Mouse (Mus musculus) hindbrain, embryonic 16.5 days (tissue): ENCODE measurements around the gene Dclk3. TPM values are rescaled to one million over a fixed set of nuclear protein-coding genes. Genes with fewer than 3 reads are reported as not detected.

Experiments
- ATAC-seq: fragments of 200-750 bp; cut with Nextera tagmentation; 2 replicates; pipeline ENCODE4 v1.8.0; 2017; ENCODE audit warnings: moderate TSS enrichment, moderate library complexity
- H3K27ac ChIP-seq: fragments of 300-500 bp; sonication (generic); 2 replicates; pipeline ENCODE4 v1.5.1; 2014; ENCODE audit warnings: low read depth, mild to moderate bottlenecking, control low read depth, low read length, moderate library complexity
- H3K27me3 ChIP-seq: fragments of 300-500 bp; sonication (generic); replicated peaks from 2 replicates; pipeline ENCODE4 v1.6.1; 2014; ENCODE audit warnings: low read length; ENCODE audit not compliant: control insufficient read depth, insufficient read depth
- H3K36me3 ChIP-seq: fragments of 300-500 bp; sonication (generic); 2 replicates; pipeline ENCODE4 v1.6.1; 2014; ENCODE audit warnings: mild to moderate bottlenecking, low read length, moderate library complexity, mixed read lengths; ENCODE audit not compliant: control insufficient read depth, insufficient read depth
- H3K4me1 ChIP-seq: fragments of 300-500 bp; sonication (generic); 2 replicates; pipeline ENCODE4 v1.6.1; 2014; ENCODE audit warnings: low read depth, low read length; ENCODE audit not compliant: control insufficient read depth, insufficient read depth
- H3K4me2 ChIP-seq: fragments of 300-500 bp; sonication (generic); 2 replicates; pipeline ENCODE4 v1.6.1; 2014; ENCODE audit warnings: mild to moderate bottlenecking, low read length, control low read depth, moderate library complexity
- H3K4me3 ChIP-seq: fragments of 300-500 bp; sonication (generic); 2 replicates; pipeline ENCODE4 v1.5.1; 2014; ENCODE audit warnings: mild to moderate bottlenecking, low read length, control low read depth, moderate library complexity
- H3K9ac ChIP-seq: fragments of 300-500 bp; sonication (generic); 2 replicates; pipeline ENCODE4 v1.6.1; 2014; ENCODE audit warnings: low read depth, mild to moderate bottlenecking, control low read depth, low read length, moderate library complexity
- H3K9me3 ChIP-seq: fragments of 300-500 bp; sonication (generic); 2 replicates; pipeline ENCODE4 v1.6.1; 2014; ENCODE audit warnings: mild to moderate bottlenecking, low read length, moderate library complexity; ENCODE audit not compliant: control insufficient read depth
- WGBS: fragments of 180-500 bp; shearing (Covaris S2); extraction: QIAGEN DNeasy Blood & Tissue Kit; methylation state at CpG from one replicate; pipeline ENCODE4 v1.1.7; 2014; 5-methylcytosine and 5-hydroxymethylcytosine counted together
- polyA plus RNA-seq: library from polyadenylated mRNA; unstranded; fragments of >200 nt; fragmentation: Nextera tagmentation; extraction: Ambion mirVana; gene quantifications from 2 replicates; pipeline ENCODE4 v1.2.1, GENCODE M21; 2015

Dclk3 gene
- polyA plus RNA-seq, 1 experiment from 2014 or later = 8.0 TPM

DNA sequence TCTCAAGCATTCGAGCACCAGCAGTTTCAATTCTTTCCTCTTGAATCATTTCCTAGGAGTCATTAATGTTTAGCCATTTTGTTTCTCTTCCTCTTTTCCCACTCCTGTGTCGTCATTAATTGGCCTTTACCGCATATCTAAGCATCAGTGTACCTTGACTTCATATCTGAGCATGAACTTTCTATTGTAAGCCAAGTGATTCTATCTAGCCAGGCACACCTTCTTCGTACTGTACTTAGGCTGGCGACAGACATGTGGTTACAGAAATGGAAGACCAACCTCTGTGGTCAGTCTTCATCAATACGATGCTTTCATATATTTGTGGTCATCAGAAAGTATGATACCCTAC is 33.8 kb upstream of the Dclk3 start:
- Histone ChIP-seq H3K4me2 (no peak overlapping the region), H3K27ac (no peak overlapping the region), H3K9me3 (no peaks in the 10 kb centered on the region), H3K27me3 (no peaks in the 10 kb centered on the region), H3K4me1 (no peaks in the 10 kb centered on the region), H3K4me3 (no peak overlapping the region), H3K9ac (no peak overlapping the region), H3K36me3 (no peaks in the 10 kb centered on the region)
- 91% methylated on average over 6 of the region's 6 CpGs for WGBS
- ATAC-seq = no peak

DNA sequence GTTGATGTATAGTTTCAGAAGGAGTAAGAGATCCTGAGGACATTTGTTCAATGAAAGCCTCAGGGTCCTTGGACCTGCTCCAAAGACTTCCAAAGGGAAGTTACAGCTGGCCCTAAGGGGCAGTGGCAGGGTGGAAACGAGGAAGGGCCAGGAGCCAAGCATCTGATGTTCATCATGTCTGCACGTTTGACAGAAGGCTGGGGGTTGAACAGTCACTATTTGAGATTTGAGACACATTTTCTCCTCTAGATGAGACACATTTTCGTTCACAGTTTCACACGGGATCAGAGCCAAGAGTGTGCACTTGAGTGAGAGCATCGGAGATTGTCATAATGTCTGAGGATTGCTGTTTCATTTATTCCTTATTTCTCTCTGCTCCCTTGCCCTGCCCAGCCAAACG is 30.9 kb upstream of the Dclk3 start:
- H3K4me2 ChIP-seq = no peak overlapping the region
- no peaks in the 10 kb centered on the region for H3K36me3 ChIP-seq
- 65% methylated on average over 6 of the region's 6 CpGs for WGBS
- ATAC-seq = no peak
- no peaks in the 10 kb centered on the region for H3K9me3 ChIP-seq
- H3K27me3 ChIP-seq = no peaks in the 10 kb centered on the region
- no peak overlapping the region for H3K9ac ChIP-seq
- no peak overlapping the region for H3K4me3 ChIP-seq
- H3K27ac ChIP-seq = no peak overlapping the region
- no peaks in the 10 kb centered on the region; the same call in 1 of the 2 replicates for H3K4me1 ChIP-seq

DNA sequence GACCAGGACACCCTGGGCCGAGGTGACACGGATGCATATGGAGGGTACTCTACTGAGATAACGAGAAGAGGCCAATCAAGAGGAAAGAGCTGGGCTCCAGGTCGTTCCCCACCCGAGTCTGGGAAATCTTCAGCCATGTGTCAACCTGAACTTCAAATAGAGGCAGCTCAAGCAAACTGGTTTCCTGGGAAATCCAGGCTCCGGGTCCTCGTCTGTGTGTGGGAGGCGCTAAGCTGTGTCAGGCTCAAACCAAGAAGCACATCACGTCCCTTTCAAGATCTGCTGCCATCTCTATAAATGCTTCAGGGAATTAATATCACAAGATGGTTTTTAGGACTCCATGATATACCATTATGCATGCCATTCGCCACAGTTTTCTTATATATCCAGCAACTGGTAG is 30.5 kb upstream of the Dclk3 start:
- Histone ChIP-seq H3K9me3 (no peaks in the 10 kb centered on the region), H3K27me3 (no peaks in the 10 kb centered on the region), H3K4me3 (no peak overlapping the region), H3K27ac (no peak overlapping the region), H3K4me2 (no peak overlapping the region), H3K9ac (no peak overlapping the region), H3K36me3 (no peaks in the 10 kb centered on the region), H3K4me1 (no peaks in the 10 kb centered on the region; the same call in 1 of the 2 replicates)
- no peak for ATAC-seq
- 85% methylated on average over 10 of the region's 10 CpGs for WGBS

DNA sequence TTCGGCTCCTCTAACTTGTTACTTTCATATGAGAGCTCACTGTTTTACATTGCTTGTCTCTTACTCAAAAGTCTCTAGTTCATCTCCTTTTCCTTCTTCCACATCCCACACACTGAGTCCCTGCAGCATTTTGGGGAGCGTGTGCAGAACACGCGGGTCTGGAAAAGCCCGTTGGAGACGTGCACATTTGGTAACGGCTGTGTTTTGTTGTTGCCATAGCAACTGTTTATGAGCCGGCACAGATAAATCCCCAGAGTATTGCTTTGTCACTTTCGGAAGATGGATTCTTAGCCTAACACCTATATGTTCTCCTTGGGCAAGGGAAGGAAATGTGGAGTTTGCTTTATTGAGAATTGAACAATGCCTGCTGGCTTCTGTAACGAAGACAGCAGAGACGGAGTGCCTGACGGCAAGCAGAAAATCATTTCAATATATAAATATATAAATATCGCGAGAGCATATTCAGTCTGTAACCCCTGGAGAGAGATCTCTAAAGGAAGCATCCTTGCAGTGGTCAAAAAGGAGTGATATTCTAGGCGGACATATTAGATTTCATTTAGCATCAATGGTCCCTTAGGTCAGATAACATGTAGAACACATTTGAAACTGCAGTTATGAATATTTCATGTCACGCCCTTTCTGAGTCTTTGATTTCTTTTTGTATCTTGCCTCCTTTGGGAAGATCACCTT is 26.3 kb upstream of the Dclk3 start:
- peak overlapping the region; percentile 38 for H3K4me2 ChIP-seq
- 0 out of 2 replicates have a peak overlapping the region, but pooled peaks have one; percentile 4 for H3K4me3 ChIP-seq
- WGBS = 36% methylated on average over 16 of the region's 16 CpGs

DNA sequence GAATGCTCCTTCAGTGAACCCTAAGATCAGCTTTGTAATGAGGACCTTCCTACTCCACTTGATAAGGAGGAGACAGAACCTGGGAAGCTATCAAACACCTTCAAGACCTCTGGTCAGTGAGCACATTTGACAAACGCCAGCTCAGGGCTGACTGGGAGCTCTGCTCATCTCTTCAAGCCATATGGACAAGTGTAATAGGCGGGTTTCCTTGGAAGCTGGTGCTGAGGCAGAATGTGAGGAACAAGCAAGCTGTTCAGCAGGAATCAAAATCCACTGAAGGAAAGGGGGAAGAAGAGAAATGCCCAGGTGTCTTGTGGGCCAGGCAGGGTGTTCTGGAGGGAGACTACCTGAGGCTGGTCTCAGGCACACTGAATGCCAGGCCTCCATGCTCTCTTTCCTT is 17.0 kb upstream of the Dclk3 start:
- Histone ChIP-seq H3K27me3 (no peaks in the 10 kb centered on the region), H3K4me1 (no peaks in the 10 kb centered on the region; the same call in none of the 2 replicates), H3K9ac (no peak overlapping the region), H3K4me3 (no peak overlapping the region), H3K9me3 (no peaks in the 10 kb centered on the region), H3K27ac (no peak overlapping the region), H3K4me2 (no peak overlapping the region), H3K36me3 (no peaks in the 10 kb centered on the region)
- WGBS = 83% methylated on average over 2 of the region's 2 CpGs
- ATAC-seq = no peak

More for the DNA sequence above, 26.3 kb upstream of the Dclk3 start:
- H3K27ac ChIP-seq = peak overlapping the region; percentile 59
- no peaks in the 10 kb centered on the region for H3K36me3 ChIP-seq
- H3K4me1 ChIP-seq = no peaks in the 10 kb centered on the region; the same call in 1 of the 2 replicates
- no peaks in the 10 kb centered on the region for H3K9me3 ChIP-seq
- H3K27me3 ChIP-seq = no peaks in the 10 kb centered on the region
- H3K9ac ChIP-seq = no peak overlapping the region
- ATAC-seq = peak; percentile 81

DNA sequence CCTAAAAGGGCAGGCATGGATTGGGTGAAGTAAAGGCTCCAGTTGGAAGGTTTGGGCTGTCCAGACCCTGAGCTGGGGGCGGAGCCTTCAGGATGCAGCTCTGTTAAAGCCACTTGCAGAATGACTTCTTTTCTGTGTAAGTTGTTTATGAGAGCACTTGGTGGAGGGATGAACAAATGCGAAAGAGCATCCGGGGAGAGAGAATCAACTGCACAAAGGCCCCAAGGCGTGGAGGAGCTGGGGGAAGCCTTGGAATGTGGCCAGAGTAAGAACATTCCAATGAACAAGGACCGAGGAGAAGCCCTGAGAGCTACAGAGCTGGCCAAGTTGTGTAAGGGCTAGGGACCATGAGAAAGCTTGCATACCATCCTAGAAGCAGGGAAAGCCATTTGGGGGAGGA is 16.3 kb upstream of the Dclk3 start:
- no peaks in the 10 kb centered on the region; the same call in none of the 2 replicates for H3K4me1 ChIP-seq
- H3K9me3 ChIP-seq = no peaks in the 10 kb centered on the region
- 63% methylated on average over 5 of the region's 5 CpGs for WGBS
- no peak overlapping the region for H3K4me2 ChIP-seq
- H3K27ac ChIP-seq = no peak overlapping the region
- no peaks in the 10 kb centered on the region for H3K27me3 ChIP-seq
- no peaks in the 10 kb centered on the region for H3K36me3 ChIP-seq
- ATAC-seq = no peak
- no peak overlapping the region for H3K9ac ChIP-seq
- H3K4me3 ChIP-seq = no peak overlapping the region

DNA sequence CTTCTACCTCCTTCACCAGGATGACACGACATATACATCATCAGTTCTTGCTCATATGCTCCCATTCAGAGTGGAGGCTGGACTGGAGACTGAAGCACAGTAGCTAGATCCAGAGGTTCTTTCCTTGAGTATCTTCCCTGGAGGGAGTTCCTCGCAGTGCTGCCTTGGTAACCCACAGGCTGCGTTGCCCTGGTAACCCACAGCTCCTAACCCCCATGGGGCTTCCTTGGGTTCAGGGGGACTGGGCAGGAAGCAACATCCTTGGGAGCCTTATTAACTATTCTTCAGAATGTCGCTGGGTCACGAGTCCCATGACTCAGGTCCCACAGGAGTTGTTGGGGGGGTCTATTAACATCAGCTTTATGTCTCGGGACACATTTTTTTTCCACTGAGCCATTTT is 13.8 kb upstream of the Dclk3 start:
- no peaks in the 10 kb centered on the region for H3K27me3 ChIP-seq
- H3K36me3 ChIP-seq = no peaks in the 10 kb centered on the region
- H3K9ac ChIP-seq = no peak overlapping the region
- peak; percentile 27; the same call in 1 of the 2 replicates for ATAC-seq
- H3K9me3 ChIP-seq = no peaks in the 10 kb centered on the region
- H3K4me3 ChIP-seq = no peak overlapping the region
- H3K4me1 ChIP-seq = no peaks in the 10 kb centered on the region; the same call in none of the 2 replicates
- H3K4me2 ChIP-seq = no peak overlapping the region
- H3K27ac ChIP-seq = no peak overlapping the region
- 33% methylated on average over 6 of the region's 6 CpGs for WGBS

DNA sequence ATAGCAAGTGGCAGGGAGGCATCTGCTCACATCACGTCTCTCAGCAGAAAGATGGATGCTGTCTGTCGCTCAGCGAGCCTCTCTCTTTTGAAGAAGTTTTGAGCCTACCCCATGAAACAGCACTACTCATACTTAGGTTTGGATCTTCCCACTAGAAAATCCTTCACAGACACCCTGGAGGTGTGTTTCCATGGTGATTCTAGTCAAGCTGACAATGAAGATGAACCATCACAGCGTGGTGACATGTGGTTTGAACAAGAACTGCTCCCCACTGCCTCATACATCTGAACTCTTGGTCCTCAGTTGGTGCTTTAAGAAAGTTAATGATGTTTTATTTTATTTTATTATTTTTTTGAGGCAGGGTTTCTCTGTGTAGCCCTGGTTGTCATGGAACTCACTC is 12.9 kb upstream of the Dclk3 start:
- Histone ChIP-seq H3K27me3 (no peaks in the 10 kb centered on the region), H3K9me3 (no peaks in the 10 kb centered on the region), H3K36me3 (no peaks in the 10 kb centered on the region), H3K4me3 (no peak overlapping the region), H3K4me1 (no peaks in the 10 kb centered on the region; the same call in none of the 2 replicates), H3K9ac (no peak overlapping the region), H3K27ac (no peak overlapping the region), H3K4me2 (no peak overlapping the region)
- peak; percentile 60; the same call in 1 of the 2 replicates for ATAC-seq
- WGBS = 49% methylated on average over 4 of the region's 4 CpGs

DNA sequence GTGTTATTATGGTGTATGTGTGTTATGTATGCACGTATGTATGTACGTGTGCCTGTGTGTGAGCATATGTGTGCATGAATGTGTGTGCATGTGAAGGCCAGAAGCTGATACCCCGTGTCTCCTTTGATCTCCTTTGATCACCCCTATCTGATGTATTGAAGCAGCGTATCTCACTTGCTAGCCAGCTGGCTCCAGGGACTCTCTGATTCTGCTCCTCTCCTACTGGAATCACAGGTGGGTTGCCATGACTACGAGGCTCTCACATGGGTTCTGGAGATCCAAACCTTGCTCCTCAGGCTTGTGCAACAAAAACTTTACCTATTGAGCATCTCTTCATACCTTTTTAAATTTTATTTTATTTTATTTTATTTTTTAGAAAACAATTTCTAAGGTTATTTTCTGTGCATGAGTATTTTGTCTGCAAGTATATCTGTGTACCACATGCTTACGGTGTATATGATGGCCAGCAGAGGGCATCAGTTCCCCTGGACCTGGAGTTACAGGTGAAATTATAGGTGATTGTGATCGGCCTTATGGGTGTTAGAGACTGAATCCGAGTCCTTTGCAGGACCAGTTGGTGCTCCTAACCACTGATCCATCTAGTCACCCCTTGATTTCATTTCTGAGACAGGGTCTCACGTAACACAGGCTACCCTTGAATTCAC is 10.9 kb upstream of the Dclk3 start:
- Histone ChIP-seq H3K36me3 (no peaks in the 10 kb centered on the region), H3K4me3 (no peak overlapping the region), H3K4me1 (no peaks in the 10 kb centered on the region; the same call in none of the 2 replicates), H3K9ac (no peak overlapping the region), H3K27ac (no peak overlapping the region), H3K9me3 (no peaks in the 10 kb centered on the region), H3K4me2 (no peak overlapping the region), H3K27me3 (no peaks in the 10 kb centered on the region)
- ATAC-seq = peak; percentile 45; the same call in 1 of the 2 replicates
- 86% methylated on average over 9 of the region's 9 CpGs for WGBS
